Mouse (Mus musculus) testis, adult 2 months (tissue): ENCODE results near the gene Cldn7.

Experiments
- CTCF ChIP-seq: fragments of 200-500 bp; IDR thresholded peaks from 2 replicates; pipeline ENCODE4 v1.5.1; 2012; ENCODE audit warnings: low read depth, mild to moderate bottlenecking, inconsistent platforms, low read length, moderate library complexity; ENCODE audit not compliant: control insufficient read depth, insufficient read depth, insufficient replicate concordance
- POLR2A ChIP-seq: fragments of 200-500 bp; IDR thresholded peaks from 2 replicates; pipeline ENCODE4 v1.6.1; 2012; ENCODE audit warnings: low read depth, mild to moderate bottlenecking, inconsistent platforms, low read length, moderate library complexity; ENCODE audit not compliant: control insufficient read depth

GRCm38 (mm10) chr11:69947337-69948065, 17.1 kb upstream of the Cldn7 start:
- TF ChIP-seq CTCF (no peak), POLR2A (no peak)
